Mouse (Mus musculus) forebrain, embryonic 12.5 days (tissue): ENCODE measurements around the gene Slpi. TPM values are rescaled to one million over a fixed set of nuclear protein-coding genes. Genes with fewer than 3 reads are reported as not detected.

ENCODE experiments used
- ATAC-seq: fragments of 200-750 bp; cut with Nextera tagmentation; 2 replicates; pipeline ENCODE4 v1.8.0; 2017; ENCODE audit warnings: moderate TSS enrichment; ENCODE audit not compliant: low FRiP score
- H3K27ac ChIP-seq: fragments of 300-500 bp; sonication (generic); 2 replicates; pipeline ENCODE4 v1.5.1; 2016; ENCODE audit warnings: mild to moderate bottlenecking
- H3K27me3 ChIP-seq: fragments of 300-500 bp; sonication (generic); 2 replicates; pipeline ENCODE4 v1.6.1; 2016; ENCODE audit warnings: mild to moderate bottlenecking
- H3K36me3 ChIP-seq: fragments of 300-500 bp; sonication (generic); replicated peaks from 2 replicates; pipeline ENCODE4 v1.6.1; 2016; ENCODE audit warnings: mild to moderate bottlenecking
- H3K4me1 ChIP-seq: fragments of 300-500 bp; sonication (generic); 2 replicates; pipeline ENCODE4 v1.6.1; 2016
- H3K4me2 ChIP-seq: fragments of 300-500 bp; sonication (generic); 2 replicates; pipeline ENCODE4 v1.6.1; 2016; ENCODE audit warnings: mild to moderate bottlenecking, moderate library complexity
- H3K4me3 ChIP-seq: fragments of 300-500 bp; sonication (generic); replicated peaks from 2 replicates; pipeline ENCODE4 v1.5.1; 2016; ENCODE audit warnings: mild to moderate bottlenecking
- H3K9ac ChIP-seq: fragments of 300-500 bp; sonication (generic); 2 replicates; pipeline ENCODE4 v1.6.1; 2016; ENCODE audit warnings: mild to moderate bottlenecking
- H3K9me3 ChIP-seq: fragments of 300-500 bp; sonication (generic); 2 replicates; pipeline ENCODE4 v1.6.1; 2016
- WGBS: fragments of 180-500 bp; shearing (Covaris S2); methylation state at CpG from one replicate; pipeline ENCODE4 v1.1.7; 2016; 5-methylcytosine and 5-hydroxymethylcytosine counted together
- polyA plus RNA-seq: library from polyadenylated mRNA; unstranded; fragments of >200 nt; fragmentation: Nextera tagmentation; extraction: Ambion mirVana; gene quantifications from 2 replicates; pipeline ENCODE4 v1.2.1, GENCODE M21; 2016

Slpi gene
- polyA plus RNA-seq, 1 experiment from 2014 or later = 0.41 TPM

- Histone ChIP-seq H3K9me3 (no peaks in the 10 kb centered on the region), H3K4me2 (no peak overlapping the region), H3K27me3 (peaks cover 17% of the 10 kb centered on the region), H3K27ac (no peak overlapping the region), H3K36me3 (no peaks in the 10 kb centered on the region), H3K4me3 (no peak overlapping the region), H3K4me1 (peaks cover 4% of the 10 kb centered on the region; the same call in 1 of the 2 replicates), H3K9ac (no peak overlapping the region)
- 1% methylated on average over 2 of the region's 2 CpGs for WGBS
- ATAC-seq = no peak
Measured at GRCm38 (mm10) chr2:164417198-164417597, 28.3 kb upstream of the Slpi start.

- H3K27ac ChIP-seq = no peak overlapping the region
- H3K9me3 ChIP-seq = no peaks in the 10 kb centered on the region
- no peak overlapping the region for H3K9ac ChIP-seq
- H3K27me3 ChIP-seq = peaks cover 31% of the 10 kb centered on the region
- H3K4me1 ChIP-seq = peaks cover 4% of the 10 kb centered on the region; the same call in 1 of the 2 replicates
- peak overlapping the region; percentile 21 for H3K4me3 ChIP-seq
- peak overlapping the region; percentile 38 for H3K4me2 ChIP-seq
- ATAC-seq = no peak
- 73% methylated on average over 10 of the region's 10 CpGs for WGBS
- H3K36me3 ChIP-seq = no peaks in the 10 kb centered on the region
Measured at GRCm38 (mm10) chr2:164414581-164414980, 25.7 kb upstream of the Slpi start.

GRCm38 (mm10) chr2:164414167-164414566 lies 25.3 kb upstream of the Slpi start:
- H3K4me2 ChIP-seq = peak overlapping the region; percentile 38
- peaks cover 35% of the 10 kb centered on the region for H3K27me3 ChIP-seq
- 32% methylated on average over 28 of the region's 28 CpGs for WGBS
- peaks cover 4% of the 10 kb centered on the region; the same call in 1 of the 2 replicates for H3K4me1 ChIP-seq
- peak overlapping the region; percentile 21 for H3K4me3 ChIP-seq
- no peak for ATAC-seq
- H3K27ac ChIP-seq = no peak overlapping the region
- no peaks in the 10 kb centered on the region for H3K9me3 ChIP-seq
- H3K9ac ChIP-seq = no peak overlapping the region
- H3K36me3 ChIP-seq = no peaks in the 10 kb centered on the region

GRCm38 (mm10) chr2:164407708-164408107 lies 18.8 kb upstream of the Slpi start:
- Histone ChIP-seq H3K9me3 (no peaks in the 10 kb centered on the region), H3K4me1 (peaks cover 15% of the 10 kb centered on the region), H3K27me3 (peaks cover 82% of the 10 kb centered on the region), H3K36me3 (no peaks in the 10 kb centered on the region), H3K9ac (no peak overlapping the region), H3K27ac (no peak overlapping the region), H3K4me3 (no peak overlapping the region), H3K4me2 (peak overlapping the region; percentile 19; the same call in 1 of the 2 replicates)
- ATAC-seq = peak; percentile 64; the same call in 1 of the 2 replicates
- under 1% methylated on average over 22 of the region's 22 CpGs for WGBS

GRCm38 (mm10) chr2:164405519-164405918 lies 16.6 kb upstream of the Slpi start:
- H3K4me1 ChIP-seq = peaks cover 16% of the 10 kb centered on the region
- no peaks in the 10 kb centered on the region for H3K36me3 ChIP-seq
- no peak overlapping the region for H3K4me2 ChIP-seq
- ATAC-seq = no peak
- no peak overlapping the region for H3K27ac ChIP-seq
- H3K27me3 ChIP-seq = peaks cover 99% of the 10 kb centered on the region
- no peak overlapping the region for H3K9ac ChIP-seq
- no peak overlapping the region for H3K4me3 ChIP-seq
- 43% methylated on average over 5 of the region's 5 CpGs for WGBS
- no peaks in the 10 kb centered on the region for H3K9me3 ChIP-seq

- 8% methylated on average over 9 of the region's 9 CpGs for WGBS
- H3K27ac ChIP-seq = no peak within 1 kb of the TSS
- H3K9me3 ChIP-seq = no peaks in the 10 kb centered on the region
- peak within 1 kb of the TSS; percentile 50 for H3K4me2 ChIP-seq
- ATAC-seq = no peak
- H3K27me3 ChIP-seq = peaks cover 99% of the 10 kb centered on the region
- no peaks in the 10 kb centered on the region for H3K36me3 ChIP-seq
- no peak within 1 kb of the TSS for H3K9ac ChIP-seq
- H3K4me1 ChIP-seq = peaks cover 16% of the 10 kb centered on the region
- H3K4me3 ChIP-seq = peak within 1 kb of the TSS; percentile 29
Measured at GRCm38 (mm10) chr2:164405060-164405459, 16.2 kb upstream of the Slpi start, which contains the start of gene Matn4. TSS of gene Matn4 (minus strand) at chr2:164405160.

- Histone ChIP-seq H3K9me3 (no peaks in the 10 kb centered on the region), H3K4me3 (peak overlapping the region; percentile 29), H3K4me2 (peak overlapping the region; percentile 50), H3K27ac (no peak overlapping the region), H3K27me3 (peaks cover 99% of the 10 kb centered on the region), H3K36me3 (no peaks in the 10 kb centered on the region), H3K9ac (no peak overlapping the region), H3K4me1 (peaks cover 16% of the 10 kb centered on the region)
- ATAC-seq = no peak
- 2% methylated on average over 41 of the region's 49 CpGs for WGBS
Measured at GRCm38 (mm10) chr2:164404082-164404990, 15.4 kb upstream of the Slpi start.

- Histone ChIP-seq H3K4me3 (no peak overlapping the region), H3K9ac (no peak overlapping the region), H3K27ac (no peak overlapping the region), H3K27me3 (peaks cover 98% of the 10 kb centered on the region), H3K9me3 (no peaks in the 10 kb centered on the region), H3K36me3 (no peaks in the 10 kb centered on the region), H3K4me2 (0 out of 2 replicates have a peak overlapping the region, but pooled peaks have one; percentile 17), H3K4me1 (peaks cover 16% of the 10 kb centered on the region)
- ATAC-seq = no peak
- WGBS = 8% methylated on average over 14 of the region's 14 CpGs
Measured at GRCm38 (mm10) chr2:164403396-164404081, 14.6 kb upstream of the Slpi start.

GRCm38 (mm10) chr2:164402906-164403305 lies 14.0 kb upstream of the Slpi start, which contains the start of gene Rbpjl:
TSS of gene Rbpjl (plus strand) at chr2:164403141.
- no peak for ATAC-seq
- Histone ChIP-seq H3K9me3 (peaks cover 3% of the 10 kb centered on the region), H3K27me3 (peaks cover 91% of the 10 kb centered on the region), H3K4me2 (0 out of 2 replicates have a peak within 1 kb of the TSS, but pooled peaks have one; percentile 17), H3K4me3 (0 out of 2 replicates have a peak within 1 kb of the TSS, but pooled peaks have one; percentile 2), H3K27ac (no peak within 1 kb of the TSS), H3K9ac (no peak within 1 kb of the TSS), H3K4me1 (peaks cover 16% of the 10 kb centered on the region), H3K36me3 (no peaks in the 10 kb centered on the region)
- WGBS = 2% methylated on average over 17 of the region's 17 CpGs

GRCm38 (mm10) chr2:164396911-164397310 lies 8.0 kb upstream of the Slpi start:
- H3K27ac ChIP-seq = no peak overlapping the region
- ATAC-seq = no peak
- no peak overlapping the region for H3K9ac ChIP-seq
- no peak overlapping the region for H3K4me3 ChIP-seq
- no peaks in the 10 kb centered on the region; the same call in 1 of the 2 replicates for H3K4me1 ChIP-seq
- 77% methylated on average over 12 of the region's 12 CpGs for WGBS
- H3K4me2 ChIP-seq = no peak overlapping the region
- peaks cover 48% of the 10 kb centered on the region for H3K27me3 ChIP-seq
- H3K36me3 ChIP-seq = no peaks in the 10 kb centered on the region
- H3K9me3 ChIP-seq = peaks cover 11% of the 10 kb centered on the region

- H3K4me2 ChIP-seq = no peak overlapping the region
- WGBS = 90% methylated on average over 7 of the region's 7 CpGs
- H3K9me3 ChIP-seq = peaks cover 11% of the 10 kb centered on the region
- H3K27me3 ChIP-seq = peaks cover 46% of the 10 kb centered on the region
- H3K36me3 ChIP-seq = no peaks in the 10 kb centered on the region
- no peak overlapping the region for H3K27ac ChIP-seq
- no peaks in the 10 kb centered on the region; the same call in 1 of the 2 replicates for H3K4me1 ChIP-seq
- H3K9ac ChIP-seq = no peak overlapping the region
- H3K4me3 ChIP-seq = no peak overlapping the region
- ATAC-seq = no peak
Measured at GRCm38 (mm10) chr2:164396076-164396475, 7.2 kb upstream of the Slpi start.

GRCm38 (mm10) chr2:164393126-164393525 lies 4.2 kb upstream of the Slpi start:
- Histone ChIP-seq H3K4me1 (peaks cover 5% of the 10 kb centered on the region), H3K9ac (no peak overlapping the region), H3K27me3 (peaks cover 44% of the 10 kb centered on the region), H3K9me3 (peaks cover 10% of the 10 kb centered on the region), H3K4me2 (no peak overlapping the region), H3K4me3 (no peak overlapping the region), H3K36me3 (no peaks in the 10 kb centered on the region), H3K27ac (no peak overlapping the region)
- 85% methylated on average over 29 of the region's 29 CpGs for WGBS
- ATAC-seq = no peak
